Mouse (Mus musculus): ENCODE measurements at regions not wholly inside any gene's neighbourhood (a gene's known extent, or its start where the extent isn't known, plus 50 kb on each side); places are given as distances from the start of the nearest gene placed in this dataset.
A peak's percentile ranks its signal among the peaks of the same experiment; 100 is the strongest.

DNA sequence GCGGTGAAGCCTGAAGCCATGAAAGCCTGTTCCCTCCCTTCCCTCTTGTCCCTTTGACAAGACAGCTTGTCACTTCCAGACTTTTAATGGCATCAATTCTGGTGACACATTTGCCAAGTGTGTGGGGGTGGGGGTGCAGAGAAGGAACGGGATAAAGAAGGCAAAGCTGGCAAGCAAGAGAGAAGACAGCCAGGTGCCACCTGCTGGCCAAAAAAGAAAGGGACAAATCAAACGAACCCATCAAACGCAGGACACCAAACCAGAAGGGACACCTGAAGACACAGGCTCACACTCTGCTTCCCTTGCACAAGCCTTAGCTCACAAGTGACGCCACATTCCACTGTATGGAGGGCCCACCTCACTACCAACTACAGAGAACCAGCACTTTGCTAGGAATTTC, 197.0 kb upstream of the Klf14 start:
- peaks cover 19% of the 10 kb centered on the region for H3K4me1 ChIP-seq (replicated peaks; ENCODE audit: control insufficient read depth, insufficient read depth, low read length)

DNA sequence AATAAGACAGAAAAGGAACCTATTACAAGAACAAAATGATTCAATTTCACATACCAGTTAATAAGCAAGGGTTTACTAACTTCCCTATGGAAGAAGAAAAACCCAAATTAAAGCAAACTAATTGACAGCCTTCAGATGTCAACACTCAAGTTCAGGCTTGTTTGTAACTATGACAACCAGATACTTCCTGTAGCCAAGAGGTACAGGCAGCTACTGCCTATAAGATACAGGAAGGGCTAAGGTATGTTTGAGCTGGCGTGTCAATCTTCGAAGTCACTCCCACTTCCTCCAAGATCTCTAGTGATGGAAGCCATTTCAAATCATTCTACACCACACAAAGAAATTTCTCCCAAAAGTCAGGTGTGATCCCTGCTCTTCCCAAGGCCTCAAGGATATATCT, 198.1 kb upstream of the Klf14 start:
- Histone ChIP-seq H3K4me2 (ENCODE audit: low read depth, low read length) (no peak overlapping the region), H3K36me3 (ENCODE audit: control insufficient read depth, insufficient read depth, low read length) (no peaks in the 10 kb centered on the region), H3K9me3 (ENCODE audit: control insufficient read depth, low read length) (no peaks in the 10 kb centered on the region), H3K27me3 (ENCODE audit: control insufficient read depth, insufficient read depth, low read depth, low read length) (no peaks in the 10 kb centered on the region), H3K27ac (ENCODE audit: low read length) (no peak overlapping the region), H3K9ac (ENCODE audit: low read length) (no peak overlapping the region), H3K4me1 (replicated peaks; ENCODE audit: control insufficient read depth, insufficient read depth, low read length) (peaks cover 19% of the 10 kb centered on the region), H3K4me3 (ENCODE audit: low read length) (no peak overlapping the region)
- WGBS: 81% methylated on average over 2 of the region's 2 CpGs
- ATAC-seq (ENCODE audit: low read depth): no peak

More for the DNA sequence above, 197.0 kb upstream of the Klf14 start:
- no peak overlapping the region for H3K4me3 ChIP-seq (ENCODE audit: low read length)
- no peak for ATAC-seq (ENCODE audit: low read depth)
- no peaks in the 10 kb centered on the region for H3K9me3 ChIP-seq (ENCODE audit: control insufficient read depth, low read length)
- H3K4me2 ChIP-seq (ENCODE audit: low read depth, low read length): no peak overlapping the region
- WGBS: 21% methylated on average over 5 of the region's 5 CpGs
- no peaks in the 10 kb centered on the region for H3K36me3 ChIP-seq (ENCODE audit: control insufficient read depth, insufficient read depth, low read length)
- H3K9ac ChIP-seq (ENCODE audit: low read length): no peak overlapping the region
- H3K27ac ChIP-seq (ENCODE audit: low read length): no peak overlapping the region
- no peaks in the 10 kb centered on the region for H3K27me3 ChIP-seq (ENCODE audit: control insufficient read depth, insufficient read depth, low read depth, low read length)

DNA sequence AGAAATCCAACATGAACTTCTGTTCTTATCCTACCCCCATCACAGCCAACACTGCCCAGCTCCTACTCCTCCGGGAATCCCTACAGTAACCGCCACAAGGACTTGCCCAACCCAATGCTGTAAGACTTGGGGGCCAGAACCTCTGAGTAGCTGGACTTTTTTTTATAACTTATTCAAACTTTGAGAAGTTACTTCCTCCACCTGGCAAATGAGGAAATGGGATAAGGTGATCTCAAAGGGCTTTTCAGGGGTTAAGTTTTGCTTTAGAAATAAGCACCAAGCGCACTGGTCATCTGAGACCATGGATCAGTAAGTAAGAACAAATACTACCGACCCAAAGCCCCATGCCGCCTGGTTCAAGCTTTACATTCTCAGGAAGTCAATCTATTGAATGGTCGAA, 198.6 kb upstream of the Klf14 start:
- Histone ChIP-seq H3K9ac (ENCODE audit: low read length) (no peak overlapping the region), H3K4me3 (ENCODE audit: low read length) (no peak overlapping the region), H3K9me3 (ENCODE audit: control insufficient read depth, low read length) (no peaks in the 10 kb centered on the region), H3K4me2 (ENCODE audit: low read depth, low read length) (no peak overlapping the region), H3K36me3 (ENCODE audit: control insufficient read depth, insufficient read depth, low read length) (no peaks in the 10 kb centered on the region), H3K4me1 (replicated peaks; ENCODE audit: control insufficient read depth, insufficient read depth, low read length) (peaks cover 19% of the 10 kb centered on the region), H3K27ac (ENCODE audit: low read length) (no peak overlapping the region), H3K27me3 (ENCODE audit: control insufficient read depth, insufficient read depth, low read depth, low read length) (no peaks in the 10 kb centered on the region)
- no peak for ATAC-seq (ENCODE audit: low read depth)
- WGBS: 84% methylated on average over 6 of the region's 6 CpGs

GRCm38 (mm10) chr6:31158648-31159047, 199.8 kb upstream of the Klf14 start:
- no peak overlapping the region for H3K9ac ChIP-seq (ENCODE audit: low read length)
- no peaks in the 10 kb centered on the region for H3K36me3 ChIP-seq (ENCODE audit: control insufficient read depth, insufficient read depth, low read length)
- peaks cover 19% of the 10 kb centered on the region for H3K4me1 ChIP-seq (replicated peaks; ENCODE audit: control insufficient read depth, insufficient read depth, low read length)
- peak; percentile 82 for ATAC-seq (ENCODE audit: low read depth)
- no peaks in the 10 kb centered on the region for H3K27me3 ChIP-seq (ENCODE audit: control insufficient read depth, insufficient read depth, low read depth, low read length)
- H3K4me3 ChIP-seq (ENCODE audit: low read length): no peak overlapping the region
- H3K27ac ChIP-seq (ENCODE audit: low read length): peak overlapping the region; percentile 67
- no peaks in the 10 kb centered on the region for H3K9me3 ChIP-seq (ENCODE audit: control insufficient read depth, low read length)
- 40% methylated on average over 7 of the region's 7 CpGs for WGBS
- H3K4me2 ChIP-seq (ENCODE audit: low read depth, low read length): no peak overlapping the region

DNA sequence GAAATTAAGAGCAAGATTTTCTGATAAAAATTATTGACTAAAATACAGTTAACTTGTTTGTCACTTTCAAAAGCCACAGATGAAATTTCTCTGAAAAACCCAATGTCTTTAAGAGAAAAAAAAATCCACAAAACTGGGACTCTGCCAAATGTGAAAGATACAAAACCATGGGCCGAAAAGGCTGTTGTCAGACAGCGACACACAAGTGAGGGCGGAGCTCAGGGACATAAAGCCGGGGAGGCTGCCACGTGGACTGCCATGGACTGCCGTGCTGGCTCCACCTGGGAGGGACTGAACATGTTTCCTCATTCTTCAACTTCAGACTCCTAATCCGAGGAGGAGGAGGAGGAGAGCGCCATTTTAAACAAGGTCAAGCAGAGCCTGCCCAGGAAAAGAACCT, 200.4 kb upstream of the Klf14 start:
- Histone ChIP-seq H3K27ac (ENCODE audit: low read length) (peak overlapping the region; percentile 59), H3K4me2 (ENCODE audit: low read depth, low read length) (no peak overlapping the region; the same call in 1 of the 2 replicates)

DNA sequence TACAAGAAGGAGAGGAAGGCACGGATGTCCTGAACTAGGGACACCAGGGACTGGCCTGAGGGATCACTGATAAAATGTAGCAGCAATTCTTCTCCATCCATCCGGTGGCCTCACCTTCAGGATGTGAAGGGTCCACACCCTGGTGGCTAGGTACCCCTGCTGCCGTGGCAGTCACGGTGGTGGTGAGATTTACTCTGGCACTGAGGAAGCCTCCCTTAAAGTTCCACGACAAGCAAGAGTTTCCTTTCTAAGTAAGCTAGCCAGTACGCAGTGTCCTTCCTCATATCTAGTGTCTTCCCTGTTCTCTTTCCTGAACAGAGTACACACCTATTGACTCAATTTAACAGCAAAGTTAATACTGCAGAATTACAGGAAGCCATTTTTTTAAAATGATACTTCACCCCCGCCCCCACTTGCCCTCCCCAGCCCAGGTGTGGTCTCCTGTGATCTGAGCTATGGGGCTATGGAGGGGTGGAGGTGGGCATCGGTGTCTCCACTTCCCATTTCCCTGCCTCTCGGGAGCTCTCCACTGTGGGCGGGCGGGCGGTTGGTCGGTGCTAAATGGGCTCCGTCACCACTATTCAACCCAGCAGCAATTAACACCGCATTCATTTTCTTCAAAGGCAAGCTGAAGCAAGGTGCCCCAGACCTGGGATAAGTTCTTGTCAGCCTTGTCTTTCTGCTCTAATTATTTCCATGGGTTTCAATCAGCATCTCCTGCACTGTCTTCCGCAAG, 201.2 kb upstream of the Klf14 start:
- Histone ChIP-seq H3K36me3 (ENCODE audit: control insufficient read depth, insufficient read depth, low read length) (no peaks in the 10 kb centered on the region), H3K9me3 (ENCODE audit: control insufficient read depth, low read length) (no peaks in the 10 kb centered on the region), H3K27me3 (ENCODE audit: control insufficient read depth, insufficient read depth, low read depth, low read length) (no peaks in the 10 kb centered on the region), H3K4me1 (replicated peaks; ENCODE audit: control insufficient read depth, insufficient read depth, low read length) (peaks cover 19% of the 10 kb centered on the region), H3K4me2 (ENCODE audit: low read depth, low read length) (no peak overlapping the region), H3K27ac (ENCODE audit: low read length) (no peak overlapping the region), H3K4me3 (ENCODE audit: low read length) (no peak overlapping the region), H3K9ac (ENCODE audit: low read length) (no peak overlapping the region)
- WGBS: 70% methylated on average over 16 of the region's 16 CpGs
- ATAC-seq (ENCODE audit: low read depth): no peak

More for the DNA sequence above, 200.4 kb upstream of the Klf14 start:
- H3K36me3 ChIP-seq (ENCODE audit: control insufficient read depth, insufficient read depth, low read length): no peaks in the 10 kb centered on the region
- WGBS: 26% methylated on average over 8 of the region's 8 CpGs
- H3K9ac ChIP-seq (ENCODE audit: low read length): peak overlapping the region; percentile 46
- H3K4me1 ChIP-seq (replicated peaks; ENCODE audit: control insufficient read depth, insufficient read depth, low read length): peaks cover 19% of the 10 kb centered on the region
- peak; percentile 63; the same call in 1 of the 2 replicates for ATAC-seq (ENCODE audit: low read depth)
- no peaks in the 10 kb centered on the region for H3K27me3 ChIP-seq (ENCODE audit: control insufficient read depth, insufficient read depth, low read depth, low read length)
- H3K9me3 ChIP-seq (ENCODE audit: control insufficient read depth, low read length): no peaks in the 10 kb centered on the region
- H3K4me3 ChIP-seq (ENCODE audit: low read length): no peak overlapping the region

GRCm38 (mm10) chr6:31161445-31162340, 202.8 kb upstream of the Klf14 start:
- no peaks in the 10 kb centered on the region for H3K27me3 ChIP-seq (ENCODE audit: control insufficient read depth, insufficient read depth, low read depth, low read length)
- no peak overlapping the region for H3K27ac ChIP-seq (ENCODE audit: low read length)
- H3K9me3 ChIP-seq (ENCODE audit: control insufficient read depth, low read length): no peaks in the 10 kb centered on the region
- H3K9ac ChIP-seq (ENCODE audit: low read length): no peak overlapping the region
- H3K4me3 ChIP-seq (ENCODE audit: low read length): no peak overlapping the region
- 51% methylated on average over 22 of the region's 22 CpGs for WGBS
- ATAC-seq (ENCODE audit: low read depth): no peak
- H3K4me2 ChIP-seq (ENCODE audit: low read depth, low read length): no peak overlapping the region
- peaks cover 19% of the 10 kb centered on the region for H3K4me1 ChIP-seq (replicated peaks; ENCODE audit: control insufficient read depth, insufficient read depth, low read length)
- no peaks in the 10 kb centered on the region for H3K36me3 ChIP-seq (ENCODE audit: control insufficient read depth, insufficient read depth, low read length)

GRCm38 (mm10) chr6:31165011-31165410, 206.1 kb upstream of the Klf14 start:
- Histone ChIP-seq H3K27ac (ENCODE audit: low read length) (no peak overlapping the region), H3K9me3 (ENCODE audit: control insufficient read depth, low read length) (no peaks in the 10 kb centered on the region), H3K9ac (ENCODE audit: low read length) (no peak overlapping the region), H3K4me1 (replicated peaks; ENCODE audit: control insufficient read depth, insufficient read depth, low read length) (peaks cover 3% of the 10 kb centered on the region), H3K27me3 (ENCODE audit: control insufficient read depth, insufficient read depth, low read depth, low read length) (no peaks in the 10 kb centered on the region), H3K4me2 (ENCODE audit: low read depth, low read length) (no peak overlapping the region), H3K36me3 (ENCODE audit: control insufficient read depth, insufficient read depth, low read length) (no peaks in the 10 kb centered on the region), H3K4me3 (ENCODE audit: low read length) (no peak overlapping the region)
- ATAC-seq (ENCODE audit: low read depth): no peak
- 82% methylated on average over 6 of the region's 6 CpGs for WGBS

DNA sequence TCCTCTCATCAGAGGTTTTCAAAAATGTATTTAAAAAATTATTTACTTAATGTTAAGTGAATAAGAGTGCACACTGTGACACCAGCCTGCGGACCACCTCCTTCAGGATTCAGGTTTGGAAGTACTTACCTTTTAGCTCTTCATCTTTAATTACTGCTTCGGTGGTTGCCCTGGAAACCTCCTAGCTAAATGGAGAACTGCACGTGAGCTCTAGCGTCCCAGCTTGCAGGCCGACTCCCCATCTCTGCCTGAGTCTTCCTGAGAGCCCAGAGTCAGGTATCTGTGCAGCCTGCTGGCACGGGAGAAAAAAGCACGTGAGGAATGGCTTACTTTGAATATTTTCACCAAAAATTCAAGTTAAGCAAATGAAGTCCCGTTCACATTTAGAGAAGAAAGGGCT, 207.5 kb upstream of the Klf14 start:
- ATAC-seq (ENCODE audit: low read depth): no peak
- H3K27ac ChIP-seq (ENCODE audit: low read length): no peak overlapping the region
- no peaks in the 10 kb centered on the region for H3K36me3 ChIP-seq (ENCODE audit: control insufficient read depth, insufficient read depth, low read length)
- H3K4me3 ChIP-seq (ENCODE audit: low read length): no peak overlapping the region
- H3K9me3 ChIP-seq (ENCODE audit: control insufficient read depth, low read length): no peaks in the 10 kb centered on the region
- no peak overlapping the region for H3K9ac ChIP-seq (ENCODE audit: low read length)
- WGBS: 50% methylated on average over 8 of the region's 8 CpGs
- H3K27me3 ChIP-seq (ENCODE audit: control insufficient read depth, insufficient read depth, low read depth, low read length): no peaks in the 10 kb centered on the region
- H3K4me2 ChIP-seq (ENCODE audit: low read depth, low read length): no peak overlapping the region
- H3K4me1 ChIP-seq (replicated peaks; ENCODE audit: control insufficient read depth, insufficient read depth, low read length): no peaks in the 10 kb centered on the region

Data from lung, embryonic 16.5 days (tissue).